Mouse (Mus musculus): Measurements from ENCODE around the gene Hoxd10. TPM values are rescaled to one million over a fixed set of nuclear protein-coding genes. Genes with fewer than 3 reads are reported as not detected.

Hoxd10 gene
- polyA plus RNA-seq, 1 experiment from 2014 or later, result not detected

GRCm38 (mm10) chr2:74672481-74673362, 19.0 kb upstream of the Hoxd10 start:
- ATAC-seq (ENCODE audit: low FRiP score, low TSS enrichment) (peak; percentile 46; the same call in 1 of the 2 replicates), DNase-seq (ENCODE audit: low spot score) (peak; percentile 65)
- TF ChIP-seq CTCF (IDR thresholded peaks at IDR 0.05; ENCODE audit: low read depth) (peak; percentile 79), EP300 (optimal IDR thresholded peaks at IDR 0.05) (no peak)
- Histone ChIP-seq H3K4me2 (replicated peaks; ENCODE audit: low read depth) (peak overlapping the region; percentile 39), H3K27ac (replicated peaks) (no peak overlapping the region), H3K4me1 (replicated peaks; ENCODE audit: control insufficient read depth, insufficient read depth) (no peaks in the 10 kb centered on the region), H3K4me3 (ENCODE audit: low read depth, low read length) (peak overlapping the region; percentile 28), H3K36me3 (ENCODE audit: control insufficient read depth, insufficient read depth, low read length) (no peaks in the 10 kb centered on the region), H3K9ac (ENCODE audit: low read length) (no peak overlapping the region), H3K27me3 (ENCODE audit: control insufficient read depth, insufficient read depth, low read length) (peaks cover 44% of the 10 kb centered on the region; the same call in 1 of the 2 replicates), H3K9me3 (ENCODE audit: control insufficient read depth, low read length) (no peaks in the 10 kb centered on the region)
- 5% methylated on average over 40 of the region's 40 CpGs for WGBS

GRCm38 (mm10) chr2:74673835-74674425, 17.8 kb upstream of the Hoxd10 start:
- peaks cover 41% of the 10 kb centered on the region; the same call in 1 of the 2 replicates for H3K27me3 ChIP-seq (ENCODE audit: control insufficient read depth, insufficient read depth, low read length)
- H3K9me3 ChIP-seq (ENCODE audit: control insufficient read depth, low read length), result no peaks in the 10 kb centered on the region
- H3K9ac ChIP-seq (ENCODE audit: low read length), result no peak overlapping the region
- no peak overlapping the region for H3K4me3 ChIP-seq (ENCODE audit: low read depth, low read length)
- ATAC-seq (ENCODE audit: low FRiP score, low TSS enrichment) (no peak), DNase-seq (ENCODE audit: low spot score) (no peak)
- TF ChIP-seq EP300 (optimal IDR thresholded peaks at IDR 0.05), result no peak
- no peak for TF ChIP-seq CTCF (IDR thresholded peaks at IDR 0.05; ENCODE audit: low read depth)
- H3K4me1 ChIP-seq (replicated peaks; ENCODE audit: control insufficient read depth, insufficient read depth), result no peaks in the 10 kb centered on the region
- no peaks in the 10 kb centered on the region for H3K36me3 ChIP-seq (ENCODE audit: control insufficient read depth, insufficient read depth, low read length)
- H3K27ac ChIP-seq (replicated peaks), result no peak overlapping the region
- H3K4me2 ChIP-seq (replicated peaks; ENCODE audit: low read depth), result no peak overlapping the region
- WGBS, result 4% methylated on average over 24 of the region's 24 CpGs

DNA sequence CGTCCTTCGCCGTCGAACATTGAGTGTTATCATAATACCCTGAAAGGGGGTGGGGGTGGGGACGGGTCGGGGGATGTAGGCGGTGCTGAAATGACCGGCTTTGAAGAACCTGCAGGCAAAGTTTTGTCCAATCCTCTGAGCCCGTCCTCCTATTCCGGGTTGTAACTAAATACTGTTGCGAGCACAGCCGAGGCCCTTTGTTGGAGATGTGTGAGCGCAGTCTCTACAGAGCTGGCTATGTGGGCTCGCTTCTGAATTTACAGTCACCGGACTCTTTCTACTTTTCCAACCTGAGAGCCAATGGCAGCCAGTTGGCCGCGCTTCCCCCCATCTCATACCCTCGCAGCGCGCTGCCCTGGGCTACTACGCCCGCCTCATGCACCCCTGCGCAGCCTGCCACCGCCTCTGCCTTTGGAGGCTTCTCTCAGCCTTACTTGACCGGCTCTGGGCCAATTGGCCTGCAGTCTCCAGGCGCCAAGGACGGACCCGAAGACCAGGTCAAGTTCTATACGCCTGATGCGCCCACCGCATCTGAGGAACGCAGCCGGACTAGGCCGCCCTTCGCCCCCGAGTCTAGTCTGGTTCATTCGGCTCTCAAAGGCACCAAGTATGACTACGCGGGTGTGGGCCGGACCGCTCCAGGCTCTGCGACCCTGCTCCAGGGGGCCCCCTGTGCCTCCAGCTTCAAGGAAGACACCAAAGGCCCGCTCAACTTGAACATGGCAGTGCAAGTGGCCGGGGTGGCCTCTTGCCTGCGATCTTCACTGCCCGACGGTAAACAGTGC, 16.7 kb upstream of the Hoxd10 start, which contains the start of gene Hoxd12:
TSS of gene Hoxd12 (plus strand) at position 133 of the 785 bp plus-strand sequence.
- no peak within 1 kb of the TSS for H3K4me2 ChIP-seq (replicated peaks; ENCODE audit: low read depth)
- no peaks in the 10 kb centered on the region for H3K36me3 ChIP-seq (ENCODE audit: control insufficient read depth, insufficient read depth, low read length)
- ATAC-seq (ENCODE audit: low FRiP score, low TSS enrichment) (no peak), DNase-seq (ENCODE audit: low spot score) (peak; percentile 13)
- H3K9ac ChIP-seq (ENCODE audit: low read length), result no peak within 1 kb of the TSS
- no peak within 1 kb of the TSS for H3K27ac ChIP-seq (replicated peaks)
- H3K9me3 ChIP-seq (ENCODE audit: control insufficient read depth, low read length), result no peaks in the 10 kb centered on the region
- H3K4me1 ChIP-seq (replicated peaks; ENCODE audit: control insufficient read depth, insufficient read depth), result no peaks in the 10 kb centered on the region
- WGBS, result 3% methylated on average over 47 of the region's 47 CpGs
- TF ChIP-seq EP300 (optimal IDR thresholded peaks at IDR 0.05) (no peak), CTCF (IDR thresholded peaks at IDR 0.05; ENCODE audit: low read depth) (no peak)
- no peak within 1 kb of the TSS for H3K4me3 ChIP-seq (ENCODE audit: low read depth, low read length)
- peaks cover 43% of the 10 kb centered on the region; the same call in 1 of the 2 replicates for H3K27me3 ChIP-seq (ENCODE audit: control insufficient read depth, insufficient read depth, low read length)

DNA sequence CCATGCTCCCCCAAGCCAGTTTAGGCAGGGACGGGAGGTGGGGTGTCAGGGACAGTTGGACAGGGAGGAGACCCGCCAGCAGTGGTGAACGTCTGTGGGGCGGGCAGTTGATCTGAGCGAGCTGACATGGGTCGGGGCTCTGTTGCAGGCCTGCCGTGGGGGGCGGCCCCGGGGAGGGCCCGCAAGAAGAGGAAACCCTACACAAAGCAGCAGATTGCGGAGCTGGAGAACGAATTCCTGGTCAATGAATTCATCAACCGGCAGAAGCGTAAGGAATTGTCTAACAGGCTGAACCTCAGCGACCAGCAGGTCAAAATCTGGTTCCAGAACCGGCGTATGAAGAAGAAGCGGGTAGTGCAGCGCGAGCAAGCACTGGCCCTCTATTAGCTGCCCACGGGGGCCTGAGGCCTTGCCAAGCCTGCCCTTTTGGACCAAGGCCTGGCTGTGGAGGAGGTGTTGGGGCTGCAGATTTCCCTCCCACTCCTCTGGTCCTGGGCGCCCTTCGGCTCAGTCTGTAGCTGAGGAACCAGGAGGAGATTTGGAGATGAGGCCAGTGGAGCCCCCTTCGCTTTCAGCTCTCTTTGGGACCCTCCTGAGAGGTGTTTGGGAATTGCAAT, 15.9 kb upstream of the Hoxd10 start:
- DNase-seq (ENCODE audit: low spot score) (peak; percentile 12), ATAC-seq (ENCODE audit: low FRiP score, low TSS enrichment) (no peak)
- no peaks in the 10 kb centered on the region for H3K9me3 ChIP-seq (ENCODE audit: control insufficient read depth, low read length)
- H3K36me3 ChIP-seq (ENCODE audit: control insufficient read depth, insufficient read depth, low read length), result no peaks in the 10 kb centered on the region
- no peak for TF ChIP-seq CTCF (IDR thresholded peaks at IDR 0.05; ENCODE audit: low read depth)
- TF ChIP-seq EP300 (optimal IDR thresholded peaks at IDR 0.05), result no peak
- H3K27me3 ChIP-seq (ENCODE audit: control insufficient read depth, insufficient read depth, low read length), result peaks cover 46% of the 10 kb centered on the region; the same call in 1 of the 2 replicates
- H3K4me1 ChIP-seq (replicated peaks; ENCODE audit: control insufficient read depth, insufficient read depth), result no peaks in the 10 kb centered on the region
- no peak overlapping the region for H3K9ac ChIP-seq (ENCODE audit: low read length)
- no peak overlapping the region for H3K4me2 ChIP-seq (replicated peaks; ENCODE audit: low read depth)
- 4% methylated on average over 23 of the region's 24 CpGs for WGBS
- no peak overlapping the region for H3K4me3 ChIP-seq (ENCODE audit: low read depth, low read length)
- no peak overlapping the region for H3K27ac ChIP-seq (replicated peaks)

DNA sequence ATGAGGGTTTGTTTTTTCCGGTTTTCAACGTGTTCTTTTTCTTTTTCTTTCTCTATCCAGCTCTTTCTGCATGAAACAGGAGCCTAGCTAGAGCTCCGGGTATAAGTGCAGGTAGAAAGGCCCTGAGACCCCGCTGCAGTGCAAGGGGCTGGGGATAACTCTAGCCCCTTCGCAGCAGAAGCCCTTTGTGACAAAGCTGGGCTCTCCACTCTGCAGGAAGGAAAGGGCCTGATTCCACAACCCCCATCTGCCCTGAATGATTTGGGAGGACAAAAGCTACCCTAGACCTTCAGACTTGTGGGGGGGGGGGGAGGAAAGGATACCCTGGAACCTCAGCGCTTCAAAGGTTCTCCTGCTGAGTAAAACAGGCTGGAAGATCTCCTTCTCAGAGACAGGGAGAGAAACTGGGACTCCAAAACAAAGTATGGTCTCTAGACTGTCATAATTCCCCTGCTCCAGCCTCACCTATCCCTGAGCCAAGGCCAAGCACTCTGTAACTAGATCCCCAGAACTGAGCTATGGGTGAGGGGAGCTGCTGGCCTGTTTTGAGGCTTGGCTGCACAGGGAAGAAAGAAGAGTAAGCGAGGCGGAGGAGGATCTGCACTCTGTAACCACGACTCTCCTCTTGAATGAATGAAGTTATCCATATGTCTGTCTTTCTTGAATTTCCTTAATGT, 15.2 kb upstream of the Hoxd10 start:
- Histone ChIP-seq H3K4me2 (replicated peaks; ENCODE audit: low read depth) (no peak overlapping the region), H3K27ac (replicated peaks) (no peak overlapping the region), H3K27me3 (ENCODE audit: control insufficient read depth, insufficient read depth, low read length) (peaks cover 48% of the 10 kb centered on the region; the same call in 1 of the 2 replicates), H3K9me3 (ENCODE audit: control insufficient read depth, low read length) (no peaks in the 10 kb centered on the region), H3K4me1 (replicated peaks; ENCODE audit: control insufficient read depth, insufficient read depth) (no peaks in the 10 kb centered on the region), H3K4me3 (ENCODE audit: low read depth, low read length) (no peak overlapping the region), H3K9ac (ENCODE audit: low read length) (no peak overlapping the region), H3K36me3 (ENCODE audit: control insufficient read depth, insufficient read depth, low read length) (no peaks in the 10 kb centered on the region)
- DNase-seq (ENCODE audit: low spot score), result no peak
- WGBS, result 7% methylated on average over 9 of the region's 9 CpGs
- no peak for ATAC-seq (ENCODE audit: low FRiP score, low TSS enrichment)
- no peak for TF ChIP-seq EP300 (optimal IDR thresholded peaks at IDR 0.05)
- no peak for TF ChIP-seq CTCF (IDR thresholded peaks at IDR 0.05; ENCODE audit: low read depth)
